Mouse (Mus musculus) megakaryocyte, embryonic 14.5 days (primary cell): ENCODE results near the gene Spp1. TPM values are rescaled to one million over a fixed set of nuclear protein-coding genes. Genes with fewer than 3 reads are reported as not detected.

Experiments
- H3K27me3 ChIP-seq: replicated peaks from 2 replicates; pipeline ENCODE3; 2012; ENCODE audit warnings: inconsistent platforms
- H3K36me3 ChIP-seq: replicated peaks from 2 replicates; pipeline ENCODE3; 2012; ENCODE audit warnings: low read length, inconsistent platforms, mixed read lengths
- H3K4me1 ChIP-seq: 2 replicates; pipeline ENCODE4 v1.6.1; 2012; ENCODE audit warnings: inconsistent platforms
- H3K4me3 ChIP-seq: replicated peaks from 2 replicates; pipeline ENCODE3; 2012; ENCODE audit warnings: moderate library complexity, mild to moderate bottlenecking, inconsistent platforms
- H3K9me3 ChIP-seq: 2 replicates; pipeline ENCODE4 v1.6.1; 2012; ENCODE audit warnings: inconsistent platforms
- FLI1 ChIP-seq: IDR thresholded peaks from 2 replicates; pipeline ENCODE4 v1.6.1; 2012; ENCODE audit warnings: low read length, inconsistent platforms, mixed read lengths
- GATA1 ChIP-seq: IDR thresholded peaks from 3 replicates; pipeline ENCODE4 v1.6.1; 2012; ENCODE audit warnings: mixed read lengths, low read length, inconsistent platforms, borderline replicate concordance
- polyA plus RNA-seq: library from polyadenylated mRNA; stranded (reverse); fragments of >175 nt; gene quantifications from 2 replicates; pipeline ENCODE4 v1.2.3, GENCODE M21; 2012; ENCODE audit warnings: low replicate concordance; ENCODE audit not compliant: insufficient read depth

Spp1 gene
- polyA plus RNA-seq, 1 experiment, result 5.8 TPM

DNA sequence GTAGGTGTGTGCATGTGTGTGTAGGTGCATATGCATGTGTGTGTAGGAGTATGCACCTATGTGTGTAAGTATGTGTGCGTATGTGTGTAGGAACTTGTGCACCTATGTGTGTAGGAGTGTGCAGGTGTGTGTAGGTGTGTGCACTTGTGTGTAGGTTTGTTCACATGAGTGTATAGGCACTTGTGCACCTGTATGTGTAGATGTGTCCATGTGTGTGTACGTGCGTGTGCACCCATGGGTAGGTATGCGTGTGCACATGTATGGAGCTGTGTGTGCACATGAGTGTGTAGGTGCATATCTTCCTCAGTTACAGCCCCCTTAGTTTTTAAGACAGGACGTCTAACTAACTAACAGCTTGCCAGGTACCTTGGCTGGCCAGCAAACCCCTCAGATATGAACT lies 33.7 kb downstream of the Spp1 start:
- no peak for TF ChIP-seq FLI1
- no peak for TF ChIP-seq GATA1
- H3K4me3 ChIP-seq, result peak overlapping the region; percentile 39
- no peaks in the 10 kb centered on the region for H3K27me3 ChIP-seq
- H3K36me3 ChIP-seq, result peaks cover 74% of the 10 kb centered on the region
- no peaks in the 10 kb centered on the region for H3K4me1 ChIP-seq
- H3K9me3 ChIP-seq, result no peaks in the 10 kb centered on the region

DNA sequence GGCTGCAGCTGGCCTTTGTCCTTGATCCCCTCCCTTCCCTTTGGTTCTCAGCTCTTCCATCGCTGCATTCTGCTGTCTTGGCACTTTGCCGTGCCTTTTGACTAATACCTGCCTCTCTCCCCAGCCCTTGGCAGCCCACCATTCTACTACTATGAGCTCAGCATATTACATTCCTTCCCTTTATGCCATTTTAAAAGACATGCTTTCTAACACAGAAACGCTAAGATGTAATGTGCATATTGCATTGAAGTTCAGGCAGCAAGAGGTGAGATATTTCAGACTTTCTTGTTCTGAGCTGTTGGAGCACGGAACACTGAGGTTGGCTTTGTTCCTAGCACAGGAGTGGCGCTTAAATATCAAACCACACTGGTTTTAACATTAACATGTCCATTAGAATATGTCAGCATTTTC lies 36.1 kb downstream of the Spp1 start:
- Histone ChIP-seq H3K36me3 (peaks cover 51% of the 10 kb centered on the region), H3K9me3 (no peaks in the 10 kb centered on the region), H3K27me3 (no peaks in the 10 kb centered on the region), H3K4me3 (no peak overlapping the region), H3K4me1 (no peaks in the 10 kb centered on the region)
- TF ChIP-seq GATA1, result no peak
- no peak for TF ChIP-seq FLI1

DNA sequence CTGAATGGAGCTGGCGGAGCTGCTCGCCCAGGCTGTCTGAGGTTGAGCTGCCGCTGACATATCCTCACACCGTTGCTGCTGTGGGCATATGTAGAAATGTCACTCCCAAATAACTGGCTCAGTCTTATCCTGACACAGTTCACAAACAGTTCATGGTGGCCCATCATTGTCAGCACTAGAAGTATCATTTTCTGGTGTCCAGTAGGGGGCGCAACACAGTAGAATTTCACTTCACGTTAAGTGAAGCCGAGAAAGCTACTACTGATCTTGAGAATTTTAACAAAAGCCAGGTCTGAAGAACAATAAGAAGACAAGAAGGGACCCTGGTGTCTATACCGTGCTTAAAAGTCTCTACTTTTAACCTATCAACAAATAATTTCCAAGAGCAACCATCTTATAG lies 37.5 kb downstream of the Spp1 start:
- Histone ChIP-seq H3K36me3 (peaks cover 47% of the 10 kb centered on the region), H3K4me3 (no peak overlapping the region), H3K9me3 (no peaks in the 10 kb centered on the region), H3K27me3 (no peaks in the 10 kb centered on the region), H3K4me1 (no peaks in the 10 kb centered on the region)
- TF ChIP-seq GATA1 (no peak), FLI1 (no peak)

DNA sequence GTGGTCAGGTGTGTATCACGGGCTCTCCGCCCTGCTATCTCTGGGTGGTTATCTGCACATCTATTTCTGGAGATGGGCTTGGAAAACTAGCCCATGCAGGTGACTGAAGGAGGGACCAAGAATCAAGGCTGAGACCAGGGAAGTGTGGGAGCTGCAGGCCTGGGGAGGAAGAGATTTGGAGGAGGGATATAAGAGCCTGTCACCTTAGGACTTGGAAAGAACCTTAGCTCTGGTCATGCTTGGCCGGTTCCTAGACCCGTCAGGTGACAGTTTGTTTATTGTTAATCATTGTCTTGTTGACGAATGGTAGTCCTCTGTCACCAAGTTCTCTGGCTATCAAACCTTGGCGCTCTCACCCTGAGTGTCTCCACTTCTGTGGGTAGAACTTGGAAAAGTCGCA lies 45.4 kb downstream of the Spp1 start:
- peaks cover 76% of the 10 kb centered on the region for H3K36me3 ChIP-seq
- H3K4me1 ChIP-seq, result peaks cover 3% of the 10 kb centered on the region; the same call in 1 of the 2 replicates
- no peak for TF ChIP-seq FLI1
- no peak for TF ChIP-seq GATA1
- no peak overlapping the region for H3K4me3 ChIP-seq
- H3K27me3 ChIP-seq, result no peaks in the 10 kb centered on the region
- no peaks in the 10 kb centered on the region for H3K9me3 ChIP-seq

DNA sequence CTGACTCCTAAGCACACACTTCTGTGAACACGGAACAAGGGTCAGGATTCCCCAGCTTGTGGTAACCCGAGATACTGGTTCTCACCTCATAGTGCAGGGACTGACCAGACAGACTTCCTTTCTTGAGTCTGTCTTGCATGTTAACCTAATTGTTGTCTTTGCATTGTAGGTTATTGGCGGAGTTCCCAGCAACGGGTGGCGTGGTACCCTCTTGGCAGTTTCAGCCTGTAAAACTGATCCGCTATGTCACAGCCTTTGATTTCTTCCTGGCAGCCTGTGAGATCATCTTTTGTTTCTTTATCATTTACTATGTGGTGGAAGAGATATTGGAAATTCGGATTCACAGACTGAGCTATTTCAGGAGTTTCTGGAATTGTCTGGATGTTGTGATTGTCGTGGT lies 47.9 kb downstream of the Spp1 start:
- Histone ChIP-seq H3K36me3 (peaks cover 85% of the 10 kb centered on the region), H3K9me3 (no peaks in the 10 kb centered on the region), H3K4me3 (no peak overlapping the region), H3K27me3 (no peaks in the 10 kb centered on the region), H3K4me1 (no peaks in the 10 kb centered on the region)
- TF ChIP-seq GATA1 (no peak), FLI1 (no peak)

Other genes with a start within 250 kb of the Spp1 start
- not detected in 2 replicates for gene Dmp1, start 232.5 kb upstream of the Spp1 start, polyA plus RNA-seq
- not detected in 2 replicates for gene Ibsp, start 135.9 kb upstream of the Spp1 start, polyA plus RNA-seq
- gene Mepe, start 109.8 kb upstream of the Spp1 start, polyA plus RNA-seq, result not detected in 2 replicates
- 0.92 and 1.2 TPM in 2 replicates for gene Pkd2, start 24.3 kb downstream of the Spp1 start, polyA plus RNA-seq
- gene BC005561, start 73.2 kb downstream of the Spp1 start, polyA plus RNA-seq, result 0.51 TPM in 1 of 2 replicates, not detected in the other